Mouse (Mus musculus) embryonic fibroblast, embryonic 13.5 days (primary cell): ENCODE results near the gene 6030468B19Rik.
A peak's percentile ranks its signal among the peaks of the same experiment; 100 is the strongest.

ENCODE experiments used
- CTCF ChIP-seq: IDR thresholded peaks from 2 replicates; pipeline ENCODE4 v1.5.1; 2011; ENCODE audit warnings: mild to moderate bottlenecking, control low read depth, low read length, moderate library complexity, borderline replicate concordance; ENCODE audit not compliant: insufficient read depth
- POLR2A ChIP-seq: IDR thresholded peaks from 2 replicates; pipeline ENCODE4 v1.6.1; 2011; ENCODE audit warnings: low read depth, mild to moderate bottlenecking, control low read depth, low read length, moderate library complexity

- TF ChIP-seq POLR2A, result peak; percentile 47
- no peak for TF ChIP-seq CTCF
These were observed 51.0 kb downstream of the 6030468B19Rik start for GRCm38 (mm10) chr11:117848271-117848984.
